Mouse (Mus musculus) layer of hippocampus, postnatal 10 days (tissue): ENCODE measurements around the gene Crybg3. TPM values are rescaled to one million over a fixed set of nuclear protein-coding genes. Genes with fewer than 3 reads are reported as not detected.
"Not testable (repeated sequence)": the region's sequence is repeated elsewhere in the genome, so short reads cannot be mapped to it uniquely, and the experiment has no call there.

Experiments used
- DNase-seq, 2 experiments: peaks; one replicate each; pipeline ENCODE4 v3.0.0; 2021; ENCODE audit warnings: low spot score in 2 of 2
- total RNA-seq, 2 experiments: library from RNA; stranded (reverse); gene quantifications; 2 replicates each; pipeline ENCODE4 v1.2.3; 2021

The Crybg3 gene
- total RNA-seq, 2 experiments from 2014 or later: 4.6 to 4.8 TPM

- no peak for DNase-seq
These were observed 137.2 kb downstream of the Crybg3 start for GRCm38 (mm10) chr16:59463567-59463966.

- not testable (repeated sequence) for DNase-seq
These were observed 141.4 kb downstream of the Crybg3 start for GRCm38 (mm10) chr16:59459259-59459861.

GRCm38 (mm10) chr16:59451813-59452212 is 149.0 kb downstream of the Crybg3 start:
- DNase-seq: no peak

- no peak for DNase-seq
These were observed 151.7 kb downstream of the Crybg3 start for GRCm38 (mm10) chr16:59449092-59449491.

GRCm38 (mm10) chr16:59448181-59448580 is 152.6 kb downstream of the Crybg3 start:
- no peak for DNase-seq

GRCm38 (mm10) chr16:59444880-59445559 is 155.8 kb downstream of the Crybg3 start:
- DNase-seq: no peak

Other genes starting within 250 kb of the Crybg3 start
- gene Olfr209, start 237.0 kb downstream of the Crybg3 start, total RNA-seq: not detected
- under 1 TPM in 1 of 2 experiments, not detected in 1; 0.07 TPM for gene Gabrr3, start 193.6 kb downstream of the Crybg3 start, total RNA-seq
- 10 to 100 TPM; 10.5 to 12.6 TPM for gene Riox2, start 129.2 kb downstream of the Crybg3 start, total RNA-seq
- 10 to 100 TPM; 21.9 to 26.4 TPM for gene Arl6, start 38.4 kb upstream of the Crybg3 start, total RNA-seq